Mouse (Mus musculus): ENCODE data around the gene Grin2c.

GRCm38 (mm10) chr11:115215123-115215522 lies 51.9 kb downstream of the Grin2c start:
- TF ChIP-seq CTCF (IDR thresholded peaks at IDR 0.05; ENCODE audit: control insufficient read depth, insufficient read depth, insufficient read length) (no peak), MAX (IDR thresholded peaks at IDR 0.05) (no peak), USF1 (IDR thresholded peaks at IDR 0.05; ENCODE audit: low read depth) (no peak), MYOG (IDR thresholded peaks at IDR 0.05; ENCODE audit: control insufficient read depth, extremely low read depth, insufficient read length) (no peak), FOSL1 (IDR thresholded peaks at IDR 0.05; ENCODE audit: insufficient read depth, low read length, poor library complexity, severe bottlenecking) (no peak), MYOD1 (IDR thresholded peaks at IDR 0.05; ENCODE audit: control insufficient read depth, insufficient read length, low read depth) (no peak)
